Mouse (Mus musculus): ENCODE results near the gene H2bfm. TPM values are rescaled to one million over a fixed set of nuclear protein-coding genes. Genes with fewer than 3 reads are reported as not detected.
"Not testable (repeated sequence)": the region's sequence is repeated elsewhere in the genome, so short reads cannot be mapped to it uniquely, and the experiment has no call there.

The H2bfm gene
- not detected in 2 replicates for polyA plus RNA-seq (2015; fragmentation: Nextera tagmentation; extraction: Ambion mirVana)

DNA sequence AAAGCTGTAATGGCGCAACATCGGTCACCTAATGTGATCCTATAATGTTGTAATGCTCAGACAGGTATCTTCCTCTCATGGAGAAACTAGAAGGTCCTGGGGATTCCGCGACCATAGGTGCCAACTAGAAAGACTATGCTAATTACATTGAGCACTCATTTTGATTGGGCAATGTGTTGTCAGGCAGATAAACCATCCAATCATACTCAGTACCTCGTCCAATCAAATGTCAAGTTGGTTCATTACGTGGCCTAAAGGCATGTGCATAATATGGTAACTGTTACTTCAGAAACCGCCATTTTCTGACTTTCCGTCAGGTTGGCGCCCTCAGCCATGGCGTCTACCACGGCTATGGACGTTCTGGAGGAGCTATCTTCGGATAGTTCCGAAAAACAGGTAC lies at the start of gene H2bfm:
TSS of gene H2bfm (plus strand) at position 295 of the 400 bp plus-strand sequence.
- no peak for ATAC-seq (ENCODE audit: low FRiP score, low read depth)
- Histone ChIP-seq H3K9me3 (no peaks in the 10 kb centered on the region), H3K27me3 (no peaks in the 10 kb centered on the region), H3K27ac (no peak within 1 kb of the TSS), H3K36me3 (no peaks in the 10 kb centered on the region), H3K4me3 (no peak within 1 kb of the TSS), H3K9ac (no peak within 1 kb of the TSS), H3K4me2 (replicated peaks) (no peak within 1 kb of the TSS), H3K4me1 (no peaks in the 10 kb centered on the region)
- 91% methylated on average over 14 of the region's 14 CpGs for WGBS

DNA sequence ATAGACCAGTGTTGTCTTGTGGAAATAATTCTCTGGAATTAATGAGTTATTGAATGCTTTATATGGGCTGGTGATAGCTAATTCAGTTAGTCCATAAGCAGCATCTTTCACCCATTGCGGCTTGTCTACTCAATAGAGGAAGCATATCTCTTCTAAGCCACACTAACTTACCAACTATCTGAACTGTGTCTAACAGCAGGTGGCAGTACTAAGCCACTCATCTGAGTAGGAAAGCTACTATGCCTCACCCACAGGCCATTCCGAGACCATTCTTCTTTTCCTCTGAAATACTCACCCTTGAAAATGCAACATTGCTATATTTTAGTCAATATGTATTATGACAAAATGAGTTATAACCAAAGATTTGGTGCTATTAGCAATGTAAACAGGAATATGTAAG lies 31.4 kb upstream of the H2bfm start:
- no peak for ATAC-seq (ENCODE audit: low FRiP score, low read depth)
- no peak overlapping the region for H3K9ac ChIP-seq
- H3K36me3 ChIP-seq: no peaks in the 10 kb centered on the region
- H3K27me3 ChIP-seq: no peaks in the 10 kb centered on the region; the same call in 1 of the 2 replicates
- no peaks in the 10 kb centered on the region for H3K9me3 ChIP-seq
- no peak overlapping the region for H3K27ac ChIP-seq
- no peak overlapping the region for H3K4me2 ChIP-seq (replicated peaks)
- WGBS: 61% methylated on average over 2 of the region's 2 CpGs
- H3K4me1 ChIP-seq: no peaks in the 10 kb centered on the region
- no peak overlapping the region for H3K4me3 ChIP-seq

DNA sequence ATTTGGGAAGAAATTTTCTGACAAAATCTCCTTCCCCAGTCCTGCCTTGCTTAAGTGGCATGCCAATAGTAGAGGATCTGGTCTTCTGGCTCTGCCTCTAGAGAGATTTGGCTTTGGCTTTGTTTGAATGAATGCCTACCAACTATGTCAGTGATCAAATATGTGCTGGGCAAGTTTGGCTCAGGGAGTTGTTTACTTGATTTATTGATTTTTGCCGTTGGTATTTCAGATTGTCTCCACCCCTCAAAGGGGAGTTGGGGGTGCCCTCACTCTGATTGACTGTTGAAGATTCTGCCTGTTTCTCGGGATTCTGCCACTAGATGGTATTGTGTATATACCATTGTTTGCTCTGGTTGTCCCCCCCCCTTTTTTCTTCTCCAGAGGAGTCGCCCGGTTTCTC lies 22.8 kb upstream of the H2bfm start:
- no peaks in the 10 kb centered on the region for H3K27me3 ChIP-seq
- H3K4me3 ChIP-seq: no peak overlapping the region
- H3K36me3 ChIP-seq: no peaks in the 10 kb centered on the region
- H3K9me3 ChIP-seq: no peaks in the 10 kb centered on the region
- H3K4me2 ChIP-seq (replicated peaks): no peak overlapping the region
- no peak overlapping the region for H3K9ac ChIP-seq
- no peaks in the 10 kb centered on the region for H3K4me1 ChIP-seq
- WGBS: 61% methylated on average over 4 of the region's 4 CpGs
- no peak overlapping the region for H3K27ac ChIP-seq
- no peak for ATAC-seq (ENCODE audit: low FRiP score, low read depth)

DNA sequence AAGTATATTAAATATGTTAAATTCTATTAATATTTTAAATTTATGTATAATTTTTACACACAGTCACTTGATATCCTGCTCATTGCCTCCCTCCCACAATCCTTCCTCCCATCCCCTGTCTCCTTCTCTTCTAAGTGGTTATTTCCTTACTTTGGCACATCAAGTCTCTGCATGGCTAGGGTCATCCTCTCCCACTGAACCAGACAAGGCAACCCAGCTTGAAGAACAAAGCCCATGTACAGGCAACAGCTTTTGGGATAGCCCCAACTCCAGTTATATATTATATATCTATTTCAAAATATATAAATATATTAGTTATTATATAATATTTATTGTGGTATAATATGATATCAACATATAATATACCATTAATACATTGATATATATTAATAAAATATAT lies 1.3 kb upstream of the H2bfm start:
- Histone ChIP-seq H3K4me3 (no peak overlapping the region), H3K4me1 (no peaks in the 10 kb centered on the region), H3K27ac (no peak overlapping the region), H3K9ac (no peak overlapping the region), H3K27me3 (no peaks in the 10 kb centered on the region), H3K36me3 (no peaks in the 10 kb centered on the region), H3K9me3 (no peaks in the 10 kb centered on the region), H3K4me2 (replicated peaks) (no peak overlapping the region)
- ATAC-seq (ENCODE audit: low FRiP score, low read depth): no peak

DNA sequence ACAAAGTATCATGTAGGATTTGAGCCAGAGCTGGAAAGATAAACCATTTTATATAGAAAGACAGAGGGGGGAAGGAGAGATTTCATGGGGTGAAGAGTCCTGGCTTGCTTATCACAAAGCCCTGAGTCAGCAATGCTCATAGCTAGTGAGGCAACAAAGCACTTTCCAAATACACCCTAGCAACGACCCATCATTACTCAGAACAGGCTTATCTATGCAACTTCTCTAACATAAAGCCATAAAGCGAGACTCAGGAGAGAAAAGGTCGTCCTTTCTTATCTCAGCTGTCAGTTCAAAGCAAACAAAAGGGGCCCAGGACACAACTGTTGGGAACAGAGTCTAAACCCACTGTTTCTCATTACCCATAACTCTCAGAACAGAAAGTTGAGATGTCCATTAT lies 10.9 kb downstream of the H2bfm start:
- WGBS: 24% methylated on average over 3 of the region's 3 CpGs
- ATAC-seq (ENCODE audit: low FRiP score, low read depth): no peak
- no peak overlapping the region for H3K4me2 ChIP-seq (replicated peaks)

DNA sequence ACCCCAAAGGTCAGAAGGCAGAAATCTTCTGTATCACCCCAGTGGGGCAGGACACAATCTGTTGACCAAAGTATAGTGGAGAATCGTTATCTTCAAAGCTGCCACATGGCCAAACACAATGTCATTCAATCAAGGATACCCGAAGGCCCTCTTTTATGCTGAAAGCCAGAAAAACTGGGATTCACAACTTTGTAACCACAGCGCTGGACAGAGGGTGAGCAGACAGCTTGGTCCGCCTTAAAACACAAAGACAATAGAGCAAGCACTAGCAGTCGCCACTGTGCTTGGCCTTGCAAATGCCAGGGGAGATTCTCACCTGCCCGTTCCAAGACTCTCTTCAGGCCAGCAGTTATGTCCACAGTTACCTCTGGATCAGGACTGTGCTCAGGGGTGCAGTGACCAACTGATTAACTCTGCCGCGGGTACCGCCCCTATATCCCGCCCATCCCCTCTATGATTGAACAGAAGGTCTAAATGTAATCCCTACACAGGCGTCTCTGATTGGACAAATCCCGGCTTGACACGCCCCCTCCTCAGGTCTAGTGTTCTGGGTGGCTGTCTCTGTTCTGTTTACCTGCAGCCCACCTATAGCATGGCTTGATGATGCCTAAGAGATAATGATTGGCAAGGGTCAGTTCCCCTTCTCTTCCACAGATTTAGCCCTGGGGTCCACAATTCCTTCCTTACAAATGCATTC lies 30.6 kb downstream of the H2bfm start:
- H3K36me3 ChIP-seq, H3K4me1 ChIP-seq, H3K9me3 ChIP-seq, H3K27me3 ChIP-seq, H3K27ac ChIP-seq, H3K9ac ChIP-seq: not testable (repeated sequence)
- Histone ChIP-seq H3K4me3 (peak overlapping the region; percentile 42), H3K4me2 (replicated peaks) (peak overlapping the region; percentile 54)
- ATAC-seq (ENCODE audit: low FRiP score, low read depth): peak; percentile 98
- WGBS: 23% methylated on average over 13 of the region's 13 CpGs

More for the DNA sequence above, 10.9 kb downstream of the H2bfm start:
- Histone ChIP-seq H3K9me3 (no peaks in the 10 kb centered on the region), H3K9ac (no peak overlapping the region), H3K27ac (no peak overlapping the region), H3K27me3 (no peaks in the 10 kb centered on the region), H3K36me3 (no peaks in the 10 kb centered on the region), H3K4me1 (no peaks in the 10 kb centered on the region), H3K4me3 (no peak overlapping the region)

DNA sequence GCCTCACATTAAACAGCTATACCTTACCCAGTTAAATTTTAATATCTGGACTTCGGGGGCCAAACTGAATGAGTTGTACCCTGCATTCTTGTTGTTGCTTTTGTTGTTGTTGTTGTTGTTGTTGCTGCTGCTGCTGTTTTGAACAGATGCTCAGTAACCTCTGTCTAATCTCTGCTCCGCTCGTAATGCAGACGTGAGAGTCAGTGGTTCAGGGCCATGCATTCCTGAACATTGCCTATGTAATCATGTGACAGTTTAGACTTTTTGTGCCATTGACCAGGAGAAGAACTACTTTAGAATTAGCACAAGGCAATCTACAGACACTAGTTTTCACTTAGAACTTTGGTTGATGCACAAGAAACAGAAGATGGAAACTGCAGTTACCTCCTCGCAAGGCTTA lies 31.2 kb downstream of the H2bfm start:
- 59% methylated on average over 5 of the region's 5 CpGs for WGBS
- not testable (repeated sequence) for H3K9ac ChIP-seq; H3K36me3 ChIP-seq; H3K4me1 ChIP-seq; H3K9me3 ChIP-seq; H3K27me3 ChIP-seq; H3K27ac ChIP-seq; ATAC-seq (ENCODE audit: low FRiP score, low read depth)
- H3K4me3 ChIP-seq: peak overlapping the region; percentile 42
- H3K4me2 ChIP-seq (replicated peaks): peak overlapping the region; percentile 54

DNA sequence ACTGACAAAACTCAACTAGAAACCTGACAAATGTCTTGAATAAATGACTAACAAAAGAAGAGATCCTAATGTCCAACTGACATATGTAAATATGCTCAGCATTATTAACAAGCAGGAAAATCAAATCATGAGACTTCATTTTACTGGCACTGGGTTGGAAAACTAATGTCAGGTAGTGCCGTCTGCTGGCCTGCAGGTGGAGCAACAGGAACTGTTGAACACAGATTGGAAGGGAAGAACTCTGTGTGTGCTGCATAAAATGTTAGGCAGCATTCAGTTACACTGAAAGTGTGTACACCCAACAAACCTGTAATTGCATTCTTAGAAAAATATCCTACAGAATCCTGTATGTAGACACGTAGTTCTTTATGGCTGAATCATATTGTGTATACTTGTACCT lies 32.6 kb downstream of the H2bfm start:
- Histone ChIP-seq H3K9ac (no peak overlapping the region), H3K4me3 (no peak overlapping the region), H3K9me3 (no peaks in the 10 kb centered on the region), H3K36me3 (no peaks in the 10 kb centered on the region), H3K4me1 (no peaks in the 10 kb centered on the region), H3K27ac (no peak overlapping the region), H3K27me3 (no peaks in the 10 kb centered on the region), H3K4me2 (replicated peaks) (no peak overlapping the region)
- ATAC-seq (ENCODE audit: low FRiP score, low read depth): no peak
- WGBS: 24% methylated on average over 2 of the region's 2 CpGs

DNA sequence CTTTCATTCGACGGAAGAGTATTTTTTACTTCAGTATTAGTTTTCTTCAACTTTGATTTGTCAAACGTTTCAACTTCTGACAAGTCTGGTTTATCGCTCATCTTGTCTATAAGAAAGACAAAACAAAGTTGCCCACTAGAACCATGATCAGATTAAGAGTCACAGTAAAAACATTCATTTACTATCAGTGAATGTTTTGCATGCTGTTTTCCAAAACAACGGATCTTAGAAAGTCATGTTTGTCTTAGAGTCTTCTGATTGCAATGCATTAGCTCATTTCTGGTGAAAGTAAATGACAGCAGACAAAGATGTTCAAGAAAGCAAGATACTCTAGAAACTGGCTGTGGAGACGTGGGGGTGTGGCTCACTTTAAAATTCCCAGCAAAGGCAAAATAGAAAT lies 48.3 kb downstream of the H2bfm start, which contains the start of gene Tmsb15b2:
TSS of gene Tmsb15b2 (minus strand) at position 101 of the 400 bp plus-strand sequence.
- Histone ChIP-seq H3K4me3 (peak within 1 kb of the TSS; percentile 49), H3K9ac (peak within 1 kb of the TSS; percentile 56; the same call in 1 of the 2 replicates), H3K4me2 (replicated peaks) (peak within 1 kb of the TSS; percentile 62)
- not testable (repeated sequence) for ATAC-seq (ENCODE audit: low FRiP score, low read depth); H3K9me3 ChIP-seq; H3K27me3 ChIP-seq; H3K27ac ChIP-seq; H3K36me3 ChIP-seq; H3K4me1 ChIP-seq
- 85% methylated on average over 6 of the region's 6 CpGs for WGBS

DNA sequence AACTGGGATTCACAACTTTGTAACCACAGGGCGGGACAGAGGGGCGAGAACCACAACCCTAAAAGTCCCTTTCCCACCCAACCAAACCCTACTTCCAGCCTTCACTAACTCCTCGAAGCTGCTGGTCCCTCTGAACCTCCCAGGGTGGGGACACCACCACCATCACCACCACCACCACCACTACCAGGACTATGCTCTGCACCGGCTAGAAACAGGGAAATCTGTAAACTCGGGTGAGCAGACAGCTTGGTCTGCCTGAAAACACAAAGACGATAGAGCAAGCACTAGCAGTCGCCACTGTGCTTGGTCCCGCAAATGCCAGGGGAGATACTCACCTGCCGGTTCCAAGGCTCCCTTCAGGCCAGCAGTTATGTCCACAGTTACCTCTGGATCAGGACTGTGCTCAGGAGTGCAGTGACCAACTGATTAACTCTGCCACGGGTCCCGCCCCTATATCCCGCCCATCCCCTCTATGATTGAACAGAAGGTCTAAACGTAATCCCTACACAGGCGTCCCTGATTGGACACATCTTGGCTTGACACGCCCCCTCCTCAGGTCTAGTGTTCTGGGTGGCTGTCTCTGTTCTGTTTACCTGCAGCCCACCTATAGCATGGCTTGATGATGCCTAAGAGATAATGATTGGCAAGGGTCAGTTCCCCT lies 49.4 kb downstream of the H2bfm start, which contains the start of the genes Tmsb15l and Tmsb15b1:
TSS of gene Tmsb15l (minus strand) at position 446 of the 661 bp plus-strand sequence.
TSS of gene Tmsb15b1 (minus strand) at position 451 of the 661 bp plus-strand sequence.
- peak; percentile 100 for ATAC-seq (ENCODE audit: low FRiP score, low read depth)
- Histone ChIP-seq H3K4me3 (peak within 1 kb of the TSS; percentile 49), H3K4me2 (replicated peaks) (peak within 1 kb of the TSS; percentile 62), H3K27ac (no peak within 1 kb of the TSS), H3K9me3 (no peaks in the 10 kb centered on the region), H3K9ac (peak within 1 kb of the TSS; percentile 56; the same call in 1 of the 2 replicates), H3K27me3 (no peaks in the 10 kb centered on the region), H3K36me3 (no peaks in the 10 kb centered on the region), H3K4me1 (no peaks in the 10 kb centered on the region)
- WGBS: 22% methylated on average over 15 of the region's 15 CpGs

Measured in limb, embryonic 13.5 days (tissue).